Mouse (Mus musculus) kidney, postnatal 10 days (tissue): ENCODE measurements around the gene Ttyh1.

Source experiments
- DNase-seq: peaks from one replicate; pipeline ENCODE4 v3.0.0; 2021; ENCODE audit warnings: mixed read lengths

Ttyh1 gene

DNA sequence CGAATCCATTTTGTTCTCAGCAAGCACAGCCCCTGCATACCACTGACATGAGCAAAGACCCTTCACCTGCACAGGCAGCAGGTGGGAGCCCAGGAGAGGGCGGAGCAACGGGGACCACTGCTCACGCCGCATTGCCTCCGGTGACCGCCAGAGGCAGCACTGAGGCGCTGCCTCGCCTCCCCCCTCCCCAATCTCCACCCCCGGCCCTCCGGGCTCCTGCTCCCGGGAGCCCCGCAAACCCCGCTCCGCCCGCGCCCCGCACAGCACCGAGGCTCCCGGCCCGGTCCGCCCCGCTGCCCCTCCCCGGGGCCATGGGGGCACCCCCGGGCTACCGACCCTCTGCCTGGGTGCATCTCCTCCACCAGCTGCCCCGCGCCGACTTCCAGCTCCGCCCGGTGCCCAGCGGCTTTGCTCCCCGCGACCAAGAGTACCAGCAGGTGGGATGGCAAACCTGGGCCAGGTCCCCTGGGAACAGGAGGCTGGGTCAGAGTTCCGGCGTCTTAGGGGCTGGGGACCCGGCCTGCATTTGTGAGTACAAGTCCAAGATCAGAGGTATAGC lies at the start of gene Ttyh1:
Gene Ttyh1 (plus strand): TSS at position 65 of the 559 bp plus-strand sequence.
- DNase-seq, result peak; percentile 39

DNA sequence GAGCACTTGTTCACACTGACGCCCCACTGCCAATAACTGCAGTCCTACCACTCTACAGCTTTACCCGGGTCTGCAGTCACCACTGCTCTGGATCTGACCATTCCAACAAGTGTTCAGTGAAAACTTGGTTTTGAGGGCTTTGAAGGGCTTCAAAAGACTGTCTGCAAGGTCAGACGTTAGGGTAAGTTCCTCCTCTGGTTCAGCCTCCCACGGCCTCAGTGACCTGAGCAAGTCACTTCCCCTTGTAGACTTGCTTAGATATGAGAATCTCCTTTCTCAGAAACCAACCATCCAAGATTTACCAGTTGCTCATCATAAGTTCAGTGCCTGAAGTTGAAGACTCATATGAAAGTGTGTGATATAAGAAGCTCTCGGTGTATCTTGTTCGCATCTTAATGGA lies 48.1 kb upstream of the Ttyh1 start:
- no peak for DNase-seq

DNA sequence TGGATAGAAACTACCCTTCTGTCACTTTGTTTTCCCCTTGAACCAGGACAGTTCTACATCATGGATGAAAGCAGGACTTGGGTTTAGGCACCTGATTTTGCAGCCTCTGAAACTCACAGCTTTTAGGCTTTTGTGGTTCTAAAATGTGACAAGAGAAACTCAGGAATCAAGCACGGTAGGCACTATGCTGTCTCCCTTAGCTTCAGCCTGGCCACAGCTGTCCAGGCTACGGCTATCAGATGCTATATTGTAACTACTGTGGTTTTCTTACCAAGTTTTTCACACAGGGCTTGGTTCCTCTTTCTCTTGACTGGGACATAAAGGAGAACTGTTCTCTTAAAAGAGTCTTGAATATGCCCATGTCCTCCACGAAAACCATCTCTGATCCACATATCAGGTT lies 46.1 kb upstream of the Ttyh1 start:
- no peak for DNase-seq

DNA sequence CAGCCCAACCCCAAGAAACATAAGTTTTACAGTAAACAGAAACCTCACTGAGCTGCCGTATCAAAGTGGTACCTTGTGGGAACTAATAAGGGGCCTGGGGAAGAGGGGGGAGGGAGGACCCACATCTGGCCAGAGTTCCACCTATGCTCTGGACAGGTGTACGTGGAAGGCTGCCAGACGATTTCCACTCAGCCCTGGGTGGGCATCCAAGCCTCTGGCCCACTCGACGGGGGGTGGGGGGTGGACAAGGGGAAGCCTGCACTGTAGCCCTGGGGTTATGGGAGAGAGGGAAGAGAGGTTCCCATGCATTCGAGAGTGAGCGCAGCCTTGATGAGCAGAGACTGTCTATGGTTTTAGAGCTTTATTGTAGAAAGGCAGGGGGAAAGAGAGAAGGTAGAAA lies 39.7 kb upstream of the Ttyh1 start:
- DNase-seq, result no peak

DNA sequence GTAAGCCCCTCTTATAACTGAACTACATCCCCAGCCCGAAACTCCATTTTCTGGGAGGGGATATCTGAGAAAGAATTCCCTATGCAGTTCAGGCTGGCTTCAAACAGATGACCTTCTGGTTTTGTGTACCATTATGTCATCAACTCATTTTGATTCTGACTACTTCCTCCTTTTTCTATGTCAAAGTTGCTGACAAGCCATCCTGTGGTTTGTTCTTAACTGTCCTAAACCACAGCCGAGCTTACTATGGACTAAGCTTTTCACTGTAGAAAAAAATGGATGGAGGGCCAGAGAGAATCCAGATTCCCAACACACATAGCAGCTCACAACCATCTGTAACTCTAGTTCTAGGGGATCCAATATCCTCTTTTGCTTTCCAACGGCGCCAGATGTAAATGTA lies 38.7 kb upstream of the Ttyh1 start:
- DNase-seq, result no peak

DNA sequence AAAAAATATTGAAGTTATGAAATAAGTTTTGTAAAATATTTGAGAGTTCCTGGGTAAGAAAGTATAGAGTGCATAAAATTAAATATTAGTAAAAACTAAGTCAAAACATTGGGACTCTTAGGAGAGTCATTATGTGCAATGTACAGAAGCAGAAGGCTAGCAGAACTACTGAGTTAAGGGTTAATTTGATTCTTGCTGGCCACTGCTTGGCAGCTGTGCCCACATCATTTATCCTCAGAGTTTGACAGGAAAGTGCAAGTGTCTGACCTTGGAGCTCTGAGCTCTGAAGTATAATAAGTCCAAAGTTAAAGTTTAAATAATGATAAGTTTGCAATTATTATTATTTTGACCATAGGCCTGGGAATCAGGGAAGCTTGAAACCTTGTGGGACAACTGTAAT lies 37.5 kb upstream of the Ttyh1 start:
- DNase-seq, result no peak

DNA sequence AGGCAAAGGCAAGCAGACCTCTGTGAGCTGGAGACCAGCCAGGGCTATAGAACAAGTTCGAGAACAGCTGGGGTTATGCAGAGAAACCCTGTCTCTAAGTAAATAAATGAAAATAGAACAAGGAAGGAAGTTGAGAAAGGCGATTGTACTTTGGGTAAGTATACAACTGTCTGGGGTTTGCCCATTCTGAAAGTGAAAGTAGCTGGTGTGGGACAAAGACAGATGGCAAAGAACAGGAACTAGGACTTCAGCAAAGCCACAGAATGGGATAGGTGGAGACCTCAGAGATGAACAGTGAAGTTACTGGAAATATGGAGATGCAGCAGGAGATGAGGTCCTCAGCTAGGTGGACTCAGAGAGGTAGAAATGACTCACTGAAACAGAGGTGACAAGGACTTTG lies 36.4 kb upstream of the Ttyh1 start:
- DNase-seq, result peak; percentile 10

DNA sequence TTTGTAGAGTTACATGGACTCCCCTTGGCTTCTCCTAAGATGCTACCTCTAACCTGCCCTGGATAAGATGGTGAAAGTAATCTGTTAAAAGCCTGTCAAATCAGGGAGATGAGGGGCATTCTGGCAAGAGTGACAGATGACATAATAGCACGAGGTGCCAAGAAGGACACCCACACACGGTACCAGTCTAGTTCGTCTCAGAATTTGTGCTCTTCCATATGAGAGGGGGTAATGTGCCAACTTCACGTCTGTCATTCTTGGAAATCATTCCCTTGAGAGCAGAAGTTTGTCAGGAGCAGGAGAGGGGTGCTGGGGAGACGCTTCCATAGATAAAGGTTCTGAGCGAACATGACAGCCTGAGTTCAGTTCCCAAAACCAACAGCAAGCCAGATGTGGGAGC lies 35.0 kb upstream of the Ttyh1 start:
- no peak for DNase-seq

DNA sequence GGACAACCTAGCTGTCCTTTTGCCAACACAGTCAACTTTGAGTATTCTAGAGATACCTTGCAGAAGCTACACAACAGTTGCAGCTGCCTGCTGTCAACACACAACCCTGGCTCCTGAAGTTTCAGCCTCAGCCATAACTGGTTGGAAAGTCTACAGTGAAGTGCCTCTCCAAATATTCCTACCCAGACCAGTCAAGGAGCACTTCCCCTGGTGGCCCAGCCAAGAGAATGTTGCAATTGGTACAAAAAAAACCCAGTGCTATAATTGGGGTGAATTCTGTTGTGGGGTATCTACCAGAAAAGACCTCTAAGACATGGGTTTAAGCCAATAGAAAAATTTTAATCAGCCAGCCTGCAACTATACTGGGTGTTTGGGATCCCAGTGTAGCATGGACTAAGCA lies 33.6 kb upstream of the Ttyh1 start:
- DNase-seq, result no peak

DNA sequence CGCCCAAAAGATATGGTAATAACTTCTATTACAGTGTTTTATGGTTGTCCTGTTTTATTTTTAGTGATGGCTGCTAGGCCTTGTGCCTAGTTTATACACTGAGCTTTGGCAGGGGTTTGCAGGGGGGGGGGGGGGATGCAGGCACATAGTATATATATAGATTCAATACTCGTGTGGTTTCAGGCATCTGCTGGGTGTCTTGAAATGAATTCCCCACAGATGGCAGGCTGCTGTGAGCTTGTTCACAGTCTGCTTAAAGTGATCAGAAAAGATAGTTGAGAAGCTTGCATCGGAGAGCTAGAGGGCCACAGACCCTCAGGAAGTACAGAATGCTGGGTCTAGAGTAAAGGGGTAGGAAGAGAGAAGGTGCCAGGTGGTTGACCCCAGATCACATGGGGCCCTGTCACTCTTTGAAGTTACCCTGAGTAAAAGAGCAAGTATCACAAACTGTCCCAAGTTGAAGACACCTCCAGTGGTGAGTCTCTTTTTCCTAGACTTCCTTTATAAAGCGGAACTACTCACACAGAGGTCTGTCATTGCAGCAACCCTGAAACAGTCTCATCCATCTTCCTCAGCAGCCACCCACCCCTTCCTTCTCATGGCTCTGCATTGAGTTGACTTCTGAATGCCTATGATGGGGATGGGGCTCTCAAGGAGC lies 31.8 kb upstream of the Ttyh1 start:
- no peak for DNase-seq

DNA sequence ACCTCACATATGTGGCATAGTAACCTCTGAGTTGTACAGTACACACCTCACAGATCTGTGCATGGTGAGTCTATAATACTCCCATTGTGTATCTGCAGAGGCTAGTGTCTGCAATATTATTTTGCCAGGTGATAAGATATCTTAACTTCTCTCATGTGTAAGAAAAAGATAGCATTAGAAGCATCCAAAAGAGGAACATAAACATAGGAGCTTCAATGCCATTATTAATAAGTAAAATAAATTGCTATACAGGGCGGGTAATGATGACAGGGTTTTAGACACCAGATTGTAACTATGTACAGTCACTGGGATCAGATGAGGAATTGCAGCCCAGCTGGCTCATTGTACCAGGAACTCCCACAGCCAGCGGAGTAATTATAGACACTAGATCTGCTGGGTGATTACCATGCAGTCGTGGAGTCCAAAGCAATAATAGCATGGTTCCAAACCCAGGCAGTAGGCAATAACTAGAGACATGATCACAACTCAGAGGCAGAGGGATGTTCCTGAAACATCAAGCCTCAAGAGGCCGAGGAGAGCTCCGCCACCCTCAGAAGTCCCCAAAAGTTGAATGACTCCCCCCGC lies 31.2 kb upstream of the Ttyh1 start:
- DNase-seq, result no peak

DNA sequence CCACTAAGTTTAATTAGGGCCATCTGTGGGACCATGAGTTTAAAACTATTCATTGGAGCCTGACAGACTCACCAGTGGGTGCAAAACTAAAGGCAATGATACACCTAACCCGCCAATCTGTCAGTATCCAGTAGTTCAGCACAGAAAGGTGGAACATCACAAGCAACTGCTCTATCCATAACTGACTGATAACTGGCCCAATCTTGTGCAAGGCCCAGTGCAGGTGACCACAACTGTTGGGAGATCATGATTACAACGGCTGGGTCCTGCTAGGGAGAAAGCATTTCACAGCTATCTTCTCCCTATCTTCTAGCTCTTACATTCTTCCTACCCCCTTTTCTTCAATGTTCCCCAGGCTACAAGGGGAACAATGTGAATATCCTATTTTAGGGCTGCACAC lies 30.5 kb upstream of the Ttyh1 start:
- DNase-seq, result no peak

DNA sequence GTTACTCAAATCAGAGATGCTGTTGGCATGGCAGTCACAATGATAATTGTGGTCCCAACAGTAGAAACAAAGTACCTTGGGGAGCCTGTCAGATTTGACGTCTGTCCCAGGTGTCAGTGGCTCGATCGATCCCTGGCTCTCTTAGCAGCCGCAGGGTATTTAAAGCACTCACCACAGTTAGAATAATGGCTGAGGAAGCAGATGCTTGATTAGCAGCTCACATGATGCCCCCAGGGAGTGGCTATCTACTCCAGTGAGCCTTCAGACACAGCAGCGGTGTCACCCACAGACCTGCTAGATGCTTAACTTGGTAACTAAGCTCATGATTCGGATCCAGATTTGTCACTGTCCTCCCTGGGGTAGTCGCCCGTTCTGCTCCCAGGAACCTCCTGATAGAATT lies 28.0 kb upstream of the Ttyh1 start:
- DNase-seq, result no peak

DNA sequence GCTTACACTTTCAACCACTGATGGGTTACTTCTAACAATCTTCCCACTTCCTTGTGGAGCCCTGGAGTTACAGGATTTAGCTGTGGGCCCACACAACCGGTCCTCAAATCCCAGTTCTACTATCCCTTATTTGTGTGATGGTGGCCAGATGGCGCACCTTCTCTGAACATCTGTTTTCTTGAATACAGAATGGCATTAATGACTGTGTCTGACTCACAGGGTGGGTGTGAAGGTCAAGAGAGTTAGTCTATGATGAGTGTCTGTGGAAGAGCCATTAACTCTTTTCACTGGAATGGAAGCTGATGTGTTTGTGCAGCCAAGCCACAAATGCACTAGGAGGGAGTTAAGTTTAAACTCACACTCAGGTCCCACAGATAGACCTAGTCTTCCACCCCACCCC lies 20.9 kb upstream of the Ttyh1 start:
- no peak for DNase-seq

DNA sequence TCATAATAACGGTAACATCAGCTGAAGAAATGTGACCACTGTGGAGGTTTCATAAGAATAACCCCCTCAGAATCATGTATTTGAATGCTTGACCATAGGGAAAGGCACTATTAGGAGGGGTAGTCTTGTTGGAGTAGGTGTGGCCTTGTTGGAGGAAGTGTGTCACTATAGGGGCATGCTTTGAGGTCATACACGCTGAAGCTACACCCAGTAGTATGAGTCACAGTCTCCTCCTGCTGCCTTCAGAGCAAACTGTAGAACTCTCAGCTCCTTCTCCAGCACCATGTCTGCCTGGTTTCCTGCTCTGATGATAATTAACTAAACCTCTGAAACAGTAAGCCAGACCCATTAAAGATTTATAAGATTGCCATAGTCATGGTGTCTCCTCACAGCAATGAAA lies 20.4 kb upstream of the Ttyh1 start:
- DNase-seq, result no peak

DNA sequence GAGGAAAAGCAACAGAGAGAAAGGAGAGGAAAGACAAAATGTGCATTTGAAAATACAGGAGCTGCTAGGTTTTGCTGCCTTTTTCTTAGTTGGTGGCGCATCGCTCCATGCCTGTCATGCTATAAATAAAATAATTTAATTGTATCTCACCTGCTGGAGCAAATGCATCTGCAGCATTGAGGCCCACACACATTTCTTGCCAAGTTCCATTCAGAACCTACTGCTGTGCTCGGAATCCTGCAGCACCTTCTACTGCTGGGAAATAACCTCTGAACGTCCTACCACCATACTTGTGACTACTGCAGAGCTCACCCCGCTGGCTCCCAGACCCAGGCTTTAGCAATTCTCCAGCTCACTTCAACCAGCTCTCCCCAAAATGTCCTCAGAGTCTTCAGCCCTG lies 18.1 kb upstream of the Ttyh1 start:
- no peak for DNase-seq

DNA sequence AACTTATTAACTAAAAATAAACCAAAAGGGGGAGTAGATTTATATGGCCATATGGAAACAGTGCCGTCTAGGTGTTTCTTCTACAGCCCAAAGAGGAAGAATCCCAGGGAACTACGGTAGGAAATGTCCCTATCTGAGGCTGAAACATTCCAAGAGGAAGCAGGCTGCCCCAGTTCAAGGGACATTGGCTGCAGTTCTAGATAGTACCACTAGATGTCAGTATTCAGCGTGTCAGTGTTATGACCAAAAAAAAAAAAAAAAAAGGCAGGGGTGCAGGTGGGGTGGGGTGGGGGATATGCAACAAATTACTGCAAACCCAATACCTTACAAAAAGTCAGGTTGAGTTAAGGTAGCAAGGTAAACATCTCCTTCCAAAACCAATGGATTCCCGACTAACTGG lies 15.8 kb upstream of the Ttyh1 start:
- DNase-seq, result no peak

DNA sequence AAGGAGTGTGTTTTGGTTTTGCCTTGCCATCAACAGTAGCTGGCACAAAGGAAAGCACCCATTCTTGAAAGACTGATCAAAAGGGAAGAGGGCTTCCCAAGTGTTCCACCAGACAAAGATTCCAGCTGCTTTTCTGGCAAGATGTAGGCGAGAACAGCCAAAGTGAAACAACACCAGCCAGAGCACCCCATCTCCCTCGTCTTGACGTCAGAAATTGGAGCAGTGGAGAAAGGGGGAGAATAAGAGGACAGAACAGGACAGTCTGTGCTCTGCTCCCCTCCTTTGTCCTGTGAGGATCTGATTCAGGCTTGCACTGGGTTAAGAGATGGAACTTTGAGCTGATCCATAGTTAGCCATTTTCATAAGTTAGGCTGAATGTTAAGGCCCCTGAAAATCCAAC lies 7.4 kb upstream of the Ttyh1 start:
- DNase-seq, result no peak

DNA sequence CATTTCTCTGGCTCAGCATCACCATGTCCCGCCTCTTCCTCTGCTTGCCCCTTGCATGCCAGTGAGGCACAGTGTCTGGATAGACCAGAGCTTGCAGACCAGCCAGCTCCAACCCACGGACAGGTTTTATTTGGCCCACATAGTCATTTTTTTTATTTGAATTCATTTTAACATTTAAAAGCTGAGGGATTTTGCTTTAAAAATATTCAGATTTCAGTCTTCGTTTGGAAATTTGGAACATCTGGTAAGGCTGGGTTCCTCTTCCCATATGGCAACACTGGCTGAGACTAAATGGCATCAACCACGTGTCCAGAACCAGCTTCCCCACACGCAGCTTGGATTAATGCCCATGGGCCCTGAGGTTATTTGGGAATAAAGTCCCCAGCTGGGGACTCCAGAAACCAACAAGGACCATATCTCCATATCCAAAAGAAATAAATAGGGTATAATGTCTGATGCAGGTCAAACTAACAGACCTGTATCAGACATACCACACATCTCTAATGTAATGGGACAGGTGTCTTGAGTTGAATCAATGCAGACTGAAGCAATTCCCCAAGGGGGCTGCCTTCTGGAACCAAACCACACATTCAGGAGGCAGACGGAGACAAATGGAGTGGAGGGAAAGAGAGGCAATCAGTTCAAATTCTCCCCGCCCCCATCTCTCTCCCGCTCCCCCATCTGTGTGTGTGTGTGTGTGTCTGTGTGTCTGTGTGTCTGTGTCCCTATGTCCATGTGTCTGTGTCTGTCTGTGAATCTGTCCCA lies 2.0 kb upstream of the Ttyh1 start:
- DNase-seq, result no peak

DNA sequence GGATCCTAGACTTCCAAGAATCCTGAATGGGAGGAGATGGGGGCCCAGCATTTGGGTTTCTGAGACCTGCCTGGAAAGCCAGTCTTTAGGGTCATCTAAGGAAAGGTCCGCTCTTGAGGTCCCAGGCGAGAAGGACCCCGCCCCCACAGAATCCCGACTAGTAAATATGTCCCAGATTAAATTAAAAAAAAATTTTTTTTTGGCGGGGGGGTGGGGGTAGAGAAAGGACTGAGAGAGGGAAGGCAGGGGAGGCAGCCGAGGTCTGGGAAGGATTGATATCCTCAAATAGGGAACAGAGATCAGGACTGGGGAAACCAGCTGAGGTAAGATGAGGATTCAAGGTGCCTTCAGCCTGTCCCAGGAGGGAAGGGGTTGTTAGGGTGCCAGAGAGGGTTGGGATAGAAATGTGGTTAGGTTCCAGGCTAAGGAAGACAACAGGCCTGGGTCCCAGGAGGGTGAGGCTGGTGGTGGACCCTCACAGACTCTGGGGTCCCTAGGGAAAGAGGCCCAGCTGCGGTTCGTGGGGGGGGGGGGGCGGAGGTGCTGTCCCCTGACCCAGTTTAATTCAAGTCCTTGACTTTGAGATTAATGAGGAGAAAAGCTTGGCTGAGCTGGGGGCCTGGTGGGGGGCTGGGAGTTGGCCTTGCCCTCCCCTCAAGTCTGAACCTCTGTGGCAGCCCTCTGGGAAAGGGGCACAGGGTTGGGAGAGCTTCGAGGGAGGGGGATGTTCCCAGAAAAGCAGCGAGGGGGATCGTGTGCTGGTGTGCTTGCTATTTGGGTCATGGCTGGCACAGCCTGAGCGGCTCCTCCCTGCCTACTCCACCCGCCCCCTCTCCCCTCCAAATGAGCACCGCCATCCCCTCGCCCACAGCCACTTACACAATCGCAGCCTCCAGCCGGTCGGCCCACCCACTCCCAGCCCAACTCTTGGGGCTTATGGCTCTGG lies 1.0 kb downstream of the Ttyh1 start:
- no peak for DNase-seq

DNA sequence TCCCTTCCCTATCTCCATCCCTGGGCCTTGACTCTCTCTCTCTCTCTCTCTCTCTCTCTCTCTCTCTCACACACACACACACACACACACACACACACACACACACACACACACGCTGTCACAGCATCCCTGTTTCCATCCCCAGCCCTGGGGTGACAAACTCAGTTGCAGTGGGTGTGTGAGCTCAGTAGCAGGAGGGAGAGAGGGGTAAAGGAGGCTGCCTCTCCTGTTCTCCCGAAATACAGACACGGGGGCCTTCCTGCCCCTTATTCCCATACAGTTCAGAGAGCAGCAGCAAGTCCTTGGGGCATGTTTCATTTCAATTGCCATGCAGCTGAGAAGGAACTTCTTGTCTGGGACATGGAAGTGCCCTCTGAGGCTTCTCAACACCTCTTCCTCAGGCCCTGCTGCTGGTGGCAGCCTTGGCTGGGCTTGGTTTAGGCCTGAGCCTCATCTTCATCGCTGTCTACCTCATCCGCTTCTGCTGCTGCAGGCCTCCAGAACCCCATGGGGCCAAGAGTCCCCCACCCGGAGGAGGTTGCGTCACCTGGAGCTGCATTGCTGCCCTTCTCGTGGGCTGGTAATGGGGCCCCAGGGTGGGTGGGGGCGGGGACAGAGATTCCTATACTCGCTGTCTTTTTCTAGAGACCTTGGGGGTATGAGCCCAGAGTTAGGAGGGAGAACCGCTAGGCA lies 3.0 kb downstream of the Ttyh1 start:
- no peak for DNase-seq

DNA sequence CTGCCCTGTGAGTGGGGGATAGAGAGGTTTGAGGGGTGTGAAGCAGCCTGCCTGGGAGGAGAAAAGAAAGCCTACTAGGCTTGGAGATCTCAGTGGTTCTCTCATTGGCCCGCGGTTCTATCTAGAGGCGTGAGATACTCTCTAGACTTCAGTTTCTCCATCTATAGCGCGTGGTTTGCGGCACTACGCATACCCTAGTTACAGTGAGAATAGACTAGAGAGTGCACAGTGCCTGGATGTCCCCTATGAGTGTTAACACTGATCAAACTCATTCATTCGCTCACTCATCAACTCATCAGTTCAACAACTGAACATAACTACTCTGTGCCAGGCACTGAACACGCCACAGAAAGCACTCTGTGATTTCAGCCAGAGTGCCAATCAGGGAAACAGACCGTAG lies 3.6 kb downstream of the Ttyh1 start:
- DNase-seq, result no peak
